Mouse (Mus musculus): Measurements from ENCODE around the gene Scgb2a2.
"Not testable (repeated sequence)": the region's sequence is repeated elsewhere in the genome, so short reads cannot be mapped to it uniquely, and the experiment has no call there.

Gene Scgb2a2

DNA sequence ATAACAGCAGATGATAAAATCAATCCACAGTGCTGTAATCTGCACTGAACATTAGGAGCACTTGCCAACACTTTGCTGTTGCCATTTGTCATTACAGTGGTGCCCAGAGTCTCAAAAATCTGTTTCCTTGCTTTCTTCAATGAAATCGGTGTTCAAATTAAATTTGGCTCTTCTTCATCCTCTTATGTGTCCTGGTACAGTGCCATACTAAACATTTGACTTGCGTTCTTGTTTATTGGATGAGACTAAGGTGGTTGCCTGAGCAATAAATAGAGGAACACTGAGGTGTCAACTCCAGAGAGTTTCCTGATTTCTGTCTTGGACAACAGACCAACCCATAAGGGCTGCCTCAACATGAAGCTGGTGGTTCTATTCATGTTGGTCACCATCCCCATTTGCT lies at the start of gene Scgb2a2:
Gene Scgb2a2, plus strand, starts transcription at position 301 of the 400 bp plus-strand sequence.
- no peak for DNase-seq

DNA sequence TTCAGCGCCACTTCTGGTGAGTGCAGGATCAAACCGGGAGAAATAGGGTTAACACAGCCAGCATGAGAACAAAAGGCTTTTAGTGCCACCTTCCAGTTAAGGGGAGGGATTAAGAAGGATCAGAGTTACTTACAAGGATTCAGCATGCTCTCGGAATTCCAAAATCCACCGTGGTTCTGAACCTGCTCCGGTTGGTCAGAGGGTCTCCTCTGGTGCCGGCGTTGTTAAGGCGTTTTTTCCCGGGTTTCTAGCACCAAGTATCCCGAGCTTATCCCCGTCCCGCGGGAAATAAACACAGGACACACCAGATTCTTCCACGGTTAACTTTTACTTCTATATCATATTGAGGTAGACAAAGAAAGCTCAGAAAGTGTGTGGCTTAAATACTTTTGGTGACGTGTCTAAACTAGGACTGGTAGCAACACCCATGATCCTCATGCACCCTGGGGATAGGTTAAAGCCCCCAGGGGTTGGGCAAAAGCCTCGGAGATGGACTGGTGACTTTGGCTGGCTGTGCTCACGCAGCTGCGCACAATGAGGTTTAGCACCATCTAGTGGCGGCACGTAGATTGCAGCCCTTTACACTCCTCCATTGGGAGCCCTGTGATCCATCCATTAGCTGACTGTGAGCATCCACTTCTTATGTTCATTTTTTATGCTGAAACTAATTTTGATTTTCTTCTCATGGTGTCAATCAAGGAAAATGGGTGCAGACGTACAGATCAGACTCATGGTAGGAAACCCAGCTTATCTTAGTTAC lies 10.6 kb upstream of the Scgb2a2 start:
- peak; percentile 63 to 68 for DNase-seq

GRCm38 (mm10) chr19:9837341-9837715 lies 10.0 kb upstream of the Scgb2a2 start:
- no peak for DNase-seq

DNA sequence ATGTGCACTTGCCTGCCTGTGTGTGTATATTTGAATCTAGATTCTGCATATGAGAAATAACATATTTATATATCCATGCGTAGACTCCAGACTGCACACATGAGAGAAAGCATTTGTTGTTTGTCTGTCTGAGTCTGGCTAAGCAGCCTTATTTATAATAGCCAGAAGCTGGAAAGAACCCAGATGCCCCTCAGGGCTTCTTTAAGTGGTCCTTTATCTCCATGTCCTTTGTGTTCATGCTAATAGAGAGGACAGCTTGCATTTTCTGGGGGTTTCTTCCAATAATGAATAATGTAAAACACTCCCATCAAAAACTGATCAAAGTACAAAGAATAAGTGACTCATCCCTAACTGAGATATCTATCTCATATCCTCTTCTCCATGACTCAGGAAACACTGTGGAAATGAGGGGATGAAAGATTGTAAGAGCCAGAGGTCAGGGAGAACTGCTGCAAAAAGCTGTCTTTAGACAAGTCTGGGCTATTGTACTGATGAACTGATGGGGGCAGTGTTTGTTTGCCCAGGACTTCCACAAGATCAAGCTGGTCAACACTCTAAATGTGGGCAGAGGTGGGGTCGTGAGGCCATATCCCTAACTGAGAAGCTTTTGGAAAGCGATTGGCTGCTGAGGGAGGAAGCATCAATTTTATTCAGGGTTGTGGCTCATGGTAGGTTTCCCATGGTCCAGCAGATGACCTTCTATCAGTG lies 2.2 kb downstream of the Scgb2a2 start:
- not testable (repeated sequence) for DNase-seq

DNA sequence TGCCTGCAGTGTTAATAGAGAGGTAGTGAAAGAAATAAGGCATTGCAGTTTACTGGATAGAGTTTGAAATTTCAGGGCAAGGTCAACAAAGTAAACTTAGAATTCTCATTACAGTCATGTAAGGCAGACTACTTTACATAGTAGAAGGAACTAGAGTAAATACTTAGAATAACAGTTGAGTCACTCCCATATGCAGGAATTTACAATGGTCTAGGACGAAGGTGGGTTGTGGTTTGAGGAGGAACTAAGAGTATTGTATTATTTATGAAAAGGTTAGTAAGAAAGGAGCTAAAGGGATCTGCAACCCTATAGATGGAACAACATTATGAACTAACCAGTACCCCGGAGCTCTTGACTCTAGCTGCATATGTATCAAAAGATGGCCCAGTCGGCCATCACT lies 13.5 kb downstream of the Scgb2a2 start:
- not testable (repeated sequence) for DNase-seq

DNA sequence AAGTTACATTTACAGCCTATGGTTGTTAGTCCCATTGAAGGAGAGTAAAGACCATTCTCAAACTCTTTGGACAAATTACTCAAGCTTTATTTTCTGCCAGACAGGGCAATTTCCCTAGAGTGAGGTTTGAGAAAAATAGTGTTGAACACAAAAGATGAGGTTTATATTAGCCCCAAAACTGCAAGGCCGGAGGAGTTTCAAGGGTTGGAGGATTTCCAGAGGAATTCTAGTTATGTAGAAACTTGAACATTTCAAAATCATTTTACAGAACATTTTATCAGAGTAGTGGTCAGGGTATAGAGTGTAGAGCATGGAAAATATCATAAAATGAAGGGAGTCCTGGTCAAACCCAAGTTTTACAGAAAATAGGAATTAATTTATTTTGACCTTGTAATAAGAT lies 17.5 kb downstream of the Scgb2a2 start:
- DNase-seq, result no peak

DNA sequence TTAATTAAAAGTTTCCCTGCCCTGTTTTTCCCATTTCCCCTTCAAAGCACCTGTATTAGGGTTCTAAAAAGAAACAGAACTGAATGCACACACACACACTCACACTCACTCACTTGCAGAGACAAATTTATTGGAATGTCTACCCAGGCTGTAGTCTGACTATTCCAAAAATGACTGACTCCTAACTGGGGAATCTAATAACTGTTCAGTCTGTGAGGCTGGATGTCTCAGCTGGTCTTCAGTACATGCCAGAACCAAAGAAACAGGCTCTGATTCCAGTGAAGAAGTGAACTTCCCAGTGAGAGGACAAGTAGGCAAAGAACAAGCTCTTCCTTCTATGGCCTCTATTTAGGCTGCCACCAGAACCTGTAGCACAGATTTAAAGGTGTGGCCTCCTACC lies 18.1 kb downstream of the Scgb2a2 start:
- no peak for DNase-seq

GRCm38 (mm10) chr19:9878186-9878835 lies 30.9 kb downstream of the Scgb2a2 start:
- no peak for DNase-seq

DNA sequence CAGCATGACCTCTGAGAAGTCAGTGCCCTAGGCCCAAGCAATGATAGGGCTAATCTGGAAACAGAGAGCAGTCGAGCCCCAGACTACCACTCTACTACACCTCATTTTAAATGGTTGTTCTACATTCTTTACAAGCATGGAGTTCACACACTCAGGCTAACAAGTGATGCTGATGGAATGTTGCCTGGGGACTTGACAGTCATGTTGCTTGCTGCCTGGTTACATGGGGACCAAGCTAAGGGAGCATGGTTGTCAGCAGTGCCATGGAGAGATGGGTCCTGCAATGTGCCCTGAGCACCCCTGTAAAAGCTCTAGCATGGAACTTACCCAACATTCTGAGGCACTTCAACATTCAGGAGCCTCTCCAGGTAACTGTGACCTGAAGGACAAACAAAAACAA lies 39.0 kb downstream of the Scgb2a2 start:
- DNase-seq, result no peak

DNA sequence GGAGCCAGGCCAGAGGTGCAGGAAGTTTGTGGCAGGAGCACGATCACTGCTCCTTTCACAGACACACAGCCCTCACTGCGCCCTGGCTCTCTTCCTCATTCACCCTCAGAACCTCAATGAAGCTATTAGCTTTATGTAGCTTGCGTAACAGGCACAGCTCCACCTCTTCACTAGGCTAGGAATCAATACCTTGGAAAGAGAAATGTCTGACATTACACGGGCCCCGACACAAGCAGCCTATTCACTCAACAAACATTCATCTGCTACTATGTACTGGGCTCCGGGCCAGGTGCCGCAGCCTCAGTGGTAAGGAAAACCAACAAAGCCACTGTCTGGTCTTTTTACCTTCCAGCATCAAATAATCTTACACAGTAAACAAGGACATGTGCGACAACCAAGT lies 39.4 kb downstream of the Scgb2a2 start:
- DNase-seq, result no peak

DNA sequence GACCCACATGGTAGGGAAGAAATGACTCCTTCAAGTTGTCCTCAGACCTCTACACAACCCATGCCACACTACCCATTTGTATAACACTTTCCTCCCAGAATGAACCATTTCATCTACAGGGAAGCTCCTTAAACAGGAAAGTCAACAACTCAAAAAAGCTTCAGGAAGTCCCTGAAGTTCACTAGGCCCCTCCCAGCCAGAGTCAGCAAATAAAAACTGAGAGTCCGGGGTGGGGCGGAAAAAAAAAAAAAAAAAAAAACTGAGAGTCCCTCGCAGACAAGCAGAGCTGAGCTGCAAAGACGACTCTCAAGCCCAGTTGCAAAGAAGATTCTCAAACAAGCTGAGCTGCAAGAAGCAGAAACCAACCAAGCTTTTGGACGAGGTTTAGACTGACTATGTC lies 48.7 kb downstream of the Scgb2a2 start:
- DNase-seq, result no peak

GRCm38 (mm10) chr19:9898339-9899066 lies 51.1 kb downstream of the Scgb2a2 start:
- DNase-seq, result no peak

DNA sequence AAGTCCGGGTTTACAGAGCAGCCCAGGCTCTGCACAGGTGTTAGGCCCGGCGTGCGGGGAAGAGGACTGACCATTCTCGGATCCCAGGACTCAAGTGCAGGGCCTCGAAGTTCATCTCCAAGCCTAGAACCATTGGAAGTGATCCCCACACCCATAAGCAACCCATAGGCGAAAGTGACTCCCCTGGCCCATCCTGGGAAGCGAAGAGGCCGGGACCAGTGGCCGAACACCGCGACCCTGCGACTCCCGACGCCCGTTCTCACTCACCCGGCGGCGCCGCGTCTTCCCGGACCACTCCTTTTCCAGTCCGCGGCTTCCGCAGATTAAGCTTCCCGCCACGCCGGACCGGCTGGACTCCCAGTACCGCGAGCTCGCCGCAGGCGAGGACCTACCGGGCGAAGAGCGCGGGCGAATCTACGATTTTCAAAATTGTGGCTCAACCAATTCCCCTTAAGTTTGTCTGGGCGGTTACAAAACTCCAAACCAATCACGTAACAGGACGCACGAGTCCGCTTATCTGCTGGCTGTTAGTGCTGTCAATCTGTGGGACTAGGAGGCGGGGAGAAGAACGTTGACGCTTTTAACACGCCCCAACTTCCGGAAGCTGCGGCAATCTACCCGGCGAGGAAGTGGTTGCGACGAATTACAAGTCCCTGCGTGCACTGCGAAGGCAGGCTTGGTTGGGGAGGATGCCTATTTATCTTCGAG lies 51.9 kb downstream of the Scgb2a2 start, which contains the start of gene Incenp:
Gene Incenp, minus strand, starts transcription at position 480 of the 708 bp plus-strand sequence.
- DNase-seq, result peak; percentile 89 to 92

DNA sequence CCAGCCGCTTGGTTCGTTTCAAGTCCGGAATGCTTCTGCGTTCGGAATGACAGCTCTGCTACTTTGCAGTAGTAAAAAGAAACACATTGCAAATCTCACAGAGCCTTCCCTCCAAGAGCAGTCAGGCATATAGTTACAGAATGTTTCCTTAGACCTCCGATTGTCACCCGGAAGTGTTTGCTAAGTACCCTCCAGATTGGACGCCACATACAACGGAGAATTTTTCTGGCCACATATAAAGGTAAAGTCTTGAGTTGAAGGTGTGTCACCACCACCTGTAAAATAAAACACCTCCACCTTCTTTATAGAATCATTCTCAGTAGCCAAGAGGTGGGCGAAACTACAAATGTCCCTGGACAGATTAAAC lies 52.4 kb downstream of the Scgb2a2 start:
- no peak for DNase-seq

GRCm38 (mm10) chr19:9900696-9901095 lies 53.3 kb downstream of the Scgb2a2 start:
- not testable (repeated sequence) for DNase-seq

Data from cerebellum, postnatal 14 days (tissue).